Mouse (Mus musculus) hindbrain, embryonic 11.5 days (tissue): ENCODE data around the gene Fam149a. TPM values are rescaled to one million over a fixed set of nuclear protein-coding genes. Genes with fewer than 3 reads are reported as not detected.

Source experiments
- ATAC-seq: fragments of 200-750 bp; cut with Nextera tagmentation; 2 replicates; pipeline ENCODE4 v1.8.0; 2017; ENCODE audit warnings: mild to moderate bottlenecking, moderate TSS enrichment, moderate library complexity; ENCODE audit not compliant: low FRiP score
- DNase-seq: peaks from one replicate; pipeline ENCODE4 v3.0.0-alpha.2; 2015; ENCODE audit warnings: low spot score
- H3K27ac ChIP-seq: fragments of 300-500 bp; sonication (generic); 2 replicates; pipeline ENCODE4 v1.5.1; 2014; ENCODE audit warnings: mild to moderate bottlenecking, low read depth, low read length
- H3K27me3 ChIP-seq: fragments of 300-500 bp; sonication (generic); 2 replicates; pipeline ENCODE4 v1.6.1; 2014; ENCODE audit warnings: mild to moderate bottlenecking, low read length, moderate library complexity, mixed read lengths; ENCODE audit not compliant: control insufficient read depth, insufficient read depth
- H3K36me3 ChIP-seq: fragments of 300-500 bp; sonication (generic); 2 replicates; pipeline ENCODE4 v1.6.1; 2014; ENCODE audit warnings: mild to moderate bottlenecking, low read length, moderate library complexity, mixed read lengths; ENCODE audit not compliant: control insufficient read depth, insufficient read depth
- H3K4me1 ChIP-seq: fragments of 300-500 bp; sonication (generic); replicated peaks from 2 replicates; pipeline ENCODE4 v1.6.1; 2014; ENCODE audit warnings: low read length, mixed read lengths; ENCODE audit not compliant: control insufficient read depth, insufficient read depth
- H3K4me2 ChIP-seq: fragments of 300-500 bp; sonication (generic); replicated peaks from 2 replicates; pipeline ENCODE4 v1.6.1; 2014; ENCODE audit warnings: mild to moderate bottlenecking, low read depth, low read length
- H3K4me3 ChIP-seq: fragments of 300-500 bp; sonication (generic); 2 replicates; pipeline ENCODE4 v1.5.1; 2014; ENCODE audit warnings: low read depth, low read length
- H3K9ac ChIP-seq: fragments of 300-500 bp; sonication (generic); 2 replicates; pipeline ENCODE4 v1.6.1; 2014; ENCODE audit warnings: low read depth, low read length
- H3K9me3 ChIP-seq: fragments of 300-500 bp; sonication (generic); 2 replicates; pipeline ENCODE4 v1.6.1; 2016; ENCODE audit warnings: low read length; ENCODE audit not compliant: control insufficient read depth
- WGBS: fragments of 180-500 bp; shearing (Covaris S2); extraction: QIAGEN DNeasy Blood & Tissue Kit; methylation state at CpG from one replicate; pipeline ENCODE4 v1.1.7; 2014; 5-methylcytosine and 5-hydroxymethylcytosine counted together
- polyA plus RNA-seq: library from polyadenylated mRNA; unstranded; fragments of >200 nt; fragmentation: Nextera tagmentation; extraction: Ambion mirVana; gene quantifications from 2 replicates; pipeline ENCODE4 v1.2.1, GENCODE M21; 2014

Fam149a gene
- polyA plus RNA-seq, 1 experiment from 2014 or later = 10.5 TPM

GRCm38 (mm10) chr8:45321365-45321764, 60.7 kb downstream of the Fam149a start:
- ATAC-seq = no peak

GRCm38 (mm10) chr8:45320930-45321329, 61.2 kb downstream of the Fam149a start:
- Histone ChIP-seq H3K9me3 (no peaks in the 10 kb centered on the region), H3K4me1 (no peaks in the 10 kb centered on the region), H3K27ac (no peak overlapping the region), H3K4me2 (no peak overlapping the region), H3K27me3 (no peaks in the 10 kb centered on the region), H3K36me3 (no peaks in the 10 kb centered on the region), H3K4me3 (no peak overlapping the region), H3K9ac (no peak overlapping the region)
- ATAC-seq = no peak
- no peak for DNase-seq
- 83% methylated on average over 1 of the region's 1 CpGs for WGBS

More at GRCm38 (mm10) chr8:45321365-45321764, 60.7 kb downstream of the Fam149a start:
- Histone ChIP-seq H3K9ac (no peak overlapping the region), H3K4me3 (no peak overlapping the region), H3K36me3 (no peaks in the 10 kb centered on the region), H3K4me1 (no peaks in the 10 kb centered on the region), H3K9me3 (no peaks in the 10 kb centered on the region), H3K4me2 (no peak overlapping the region), H3K27ac (no peak overlapping the region), H3K27me3 (no peaks in the 10 kb centered on the region)
- WGBS = 84% methylated on average over 2 of the region's 2 CpGs
- no peak for DNase-seq

DNA sequence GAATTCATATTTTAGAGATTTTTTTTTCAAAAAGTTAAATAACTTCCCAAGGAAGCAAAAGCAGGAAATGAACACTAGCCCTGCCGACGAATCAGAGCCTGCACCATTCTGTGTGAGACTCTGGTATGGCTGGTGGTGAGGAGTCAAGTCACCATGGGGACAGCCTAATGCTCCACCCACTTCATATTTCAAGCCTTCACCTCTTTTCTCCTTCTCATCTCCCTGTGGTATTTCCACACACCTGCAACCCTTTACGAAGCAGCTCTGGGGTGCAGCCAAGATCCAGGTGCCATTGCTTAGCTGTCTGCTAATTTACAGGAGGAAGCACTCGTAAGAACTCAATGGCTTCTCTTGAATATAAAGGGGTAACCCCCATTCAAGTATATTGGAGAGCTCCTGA, 71.1 kb downstream of the Fam149a start:
- no peak for DNase-seq
- H3K27me3 ChIP-seq = no peaks in the 10 kb centered on the region
- no peak overlapping the region for H3K4me3 ChIP-seq
- no peaks in the 10 kb centered on the region for H3K36me3 ChIP-seq
- no peak for ATAC-seq
- no peak overlapping the region for H3K4me2 ChIP-seq
- H3K27ac ChIP-seq = no peak overlapping the region
- whole genome bisulfite sequencing = 90% methylated on average over 4 of the region's 4 CpGs
- H3K9ac ChIP-seq = no peak overlapping the region
- H3K4me1 ChIP-seq = no peaks in the 10 kb centered on the region
- no peaks in the 10 kb centered on the region for H3K9me3 ChIP-seq

DNA sequence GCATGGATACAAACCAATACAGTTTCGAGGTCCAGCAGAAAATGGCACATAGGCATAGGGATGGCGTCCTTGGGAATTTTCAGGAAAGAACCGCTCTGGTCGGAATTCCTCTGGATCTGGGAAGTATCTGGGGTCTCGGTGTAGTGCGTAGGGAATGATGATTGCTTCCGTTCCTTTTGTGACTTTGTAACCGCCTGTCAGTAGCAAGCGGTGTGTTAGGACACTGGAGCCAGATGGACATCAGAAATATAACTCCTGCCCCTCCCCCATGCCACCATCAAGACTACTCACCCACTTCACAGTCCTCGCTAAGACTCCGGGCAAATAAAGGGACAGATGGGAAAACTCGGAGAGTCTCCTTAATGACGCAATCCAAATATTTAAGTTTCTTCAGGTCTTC, 73.7 kb downstream of the Fam149a start, which contains the start of gene Gm45753:
Gene Gm45753 (minus strand): TSS at position 101 of the 400 bp plus-strand sequence.
- H3K9me3 ChIP-seq = no peaks in the 10 kb centered on the region
- no peaks in the 10 kb centered on the region for H3K36me3 ChIP-seq
- ATAC-seq (no peak), DNase-seq (no peak)
- no peak within 1 kb of the TSS for H3K27ac ChIP-seq
- no peaks in the 10 kb centered on the region for H3K27me3 ChIP-seq
- no peak within 1 kb of the TSS for H3K9ac ChIP-seq
- H3K4me1 ChIP-seq = no peaks in the 10 kb centered on the region
- H3K4me2 ChIP-seq = no peak within 1 kb of the TSS
- WGBS = 92% methylated on average over 13 of the region's 13 CpGs
- H3K4me3 ChIP-seq = no peak within 1 kb of the TSS

DNA sequence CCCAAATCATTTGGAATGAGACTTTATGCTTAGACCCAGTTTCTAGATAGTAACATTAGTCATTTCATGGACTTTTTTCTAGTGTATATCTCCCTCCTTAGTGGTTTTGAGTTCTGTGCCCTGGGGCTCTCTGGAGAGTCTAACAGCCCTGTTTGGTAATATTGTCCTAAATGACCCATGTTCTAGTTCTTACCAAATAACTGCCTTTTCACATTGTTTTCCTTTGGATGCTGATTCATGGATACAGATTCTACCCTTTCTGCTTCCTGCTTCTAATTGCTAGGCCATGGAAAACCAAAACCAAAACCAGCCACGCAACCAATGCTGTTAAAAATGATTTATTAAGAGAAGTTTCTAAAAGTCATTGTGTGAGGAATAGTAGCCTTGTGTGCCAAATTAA, 76.6 kb downstream of the Fam149a start:
- DNase-seq = no peak
- H3K9me3 ChIP-seq = no peaks in the 10 kb centered on the region
- no peak for ATAC-seq
- H3K36me3 ChIP-seq = no peaks in the 10 kb centered on the region
- 86% methylated on average over 1 of the region's 1 CpGs for WGBS
- no peaks in the 10 kb centered on the region for H3K4me1 ChIP-seq
- no peak overlapping the region for H3K4me3 ChIP-seq
- no peak overlapping the region for H3K4me2 ChIP-seq
- H3K27me3 ChIP-seq = no peaks in the 10 kb centered on the region
- H3K9ac ChIP-seq = no peak overlapping the region
- no peak overlapping the region for H3K27ac ChIP-seq

DNA sequence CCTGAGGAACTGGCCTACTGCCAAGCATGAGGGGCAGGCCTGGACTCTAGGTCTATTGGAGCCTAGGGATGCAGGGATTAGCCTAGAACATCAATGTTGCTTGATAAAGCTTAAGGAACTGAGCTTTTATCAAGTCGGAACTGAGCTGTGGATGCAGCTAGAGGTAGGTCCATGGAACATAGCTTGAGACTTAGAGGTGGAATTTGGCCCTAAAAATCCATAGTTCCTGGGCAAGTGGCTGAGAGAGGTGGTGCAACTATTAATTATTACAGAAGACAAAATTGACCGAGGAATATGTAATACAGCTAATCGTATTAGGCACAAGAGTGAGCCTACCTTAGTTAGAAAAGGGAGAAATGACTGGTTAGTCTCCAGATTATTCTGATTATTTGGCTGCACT, 77.7 kb downstream of the Fam149a start:
- H3K9me3 ChIP-seq = no peaks in the 10 kb centered on the region
- no peak overlapping the region for H3K9ac ChIP-seq
- H3K4me3 ChIP-seq = no peak overlapping the region
- no peak for DNase-seq
- H3K27ac ChIP-seq = no peak overlapping the region
- 92% methylated on average over 3 of the region's 3 CpGs for WGBS
- no peak overlapping the region for H3K4me2 ChIP-seq
- no peaks in the 10 kb centered on the region for H3K27me3 ChIP-seq
- no peak for ATAC-seq
- no peaks in the 10 kb centered on the region for H3K4me1 ChIP-seq
- no peaks in the 10 kb centered on the region for H3K36me3 ChIP-seq

GRCm38 (mm10) chr8:45302390-45302789, 79.7 kb downstream of the Fam149a start:
- ATAC-seq (no peak), DNase-seq (no peak)
- H3K36me3 ChIP-seq = no peaks in the 10 kb centered on the region
- WGBS = 78% methylated on average over 8 of the region's 8 CpGs
- H3K4me3 ChIP-seq = no peak overlapping the region
- H3K27me3 ChIP-seq = no peaks in the 10 kb centered on the region
- no peak overlapping the region for H3K27ac ChIP-seq
- H3K9ac ChIP-seq = no peak overlapping the region
- no peak overlapping the region for H3K4me2 ChIP-seq
- no peaks in the 10 kb centered on the region for H3K4me1 ChIP-seq
- no peaks in the 10 kb centered on the region for H3K9me3 ChIP-seq

DNA sequence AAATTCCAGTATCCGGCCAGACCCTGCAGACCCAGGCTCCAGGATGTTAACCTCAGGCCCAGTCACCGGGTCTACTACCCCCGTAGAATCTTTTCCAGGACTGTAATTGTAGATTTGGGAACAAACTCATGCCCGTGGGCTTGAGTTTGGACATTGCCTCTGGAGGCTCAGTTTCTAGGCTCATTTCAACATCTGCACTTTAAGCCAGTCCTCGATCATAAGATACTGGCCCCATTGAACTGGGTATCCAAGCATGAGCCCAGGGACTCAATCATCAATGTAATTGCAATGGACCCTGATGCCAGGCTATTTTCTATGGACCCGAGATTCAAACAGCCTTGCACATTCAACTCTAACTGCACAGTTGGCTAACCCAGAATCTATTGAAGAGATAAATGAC, 86.8 kb downstream of the Fam149a start:
- Histone ChIP-seq H3K9ac (no peak overlapping the region), H3K4me3 (no peak overlapping the region), H3K27ac (no peak overlapping the region), H3K36me3 (no peaks in the 10 kb centered on the region), H3K4me2 (no peak overlapping the region), H3K4me1 (no peaks in the 10 kb centered on the region), H3K9me3 (no peaks in the 10 kb centered on the region), H3K27me3 (no peaks in the 10 kb centered on the region)
- ATAC-seq (no peak), DNase-seq (no peak)
- WGBS = 89% methylated on average over 6 of the region's 6 CpGs

GRCm38 (mm10) chr8:45294687-45295086, 87.4 kb downstream of the Fam149a start, which contains the start of gene Klkb1:
TSS of gene Klkb1 (minus strand) at chr8:45294859.
- H3K9me3 ChIP-seq = no peaks in the 10 kb centered on the region
- ATAC-seq = no peak
- H3K27ac ChIP-seq = no peak within 1 kb of the TSS

More at GRCm38 (mm10) chr8:45294687-45295086, 87.4 kb downstream of the Fam149a start, which contains the start of gene Klkb1:
- DNase-seq = no peak
- no peaks in the 10 kb centered on the region for H3K27me3 ChIP-seq
- no peaks in the 10 kb centered on the region for H3K4me1 ChIP-seq
- H3K9ac ChIP-seq = no peak within 1 kb of the TSS
- no peaks in the 10 kb centered on the region for H3K36me3 ChIP-seq
- H3K4me3 ChIP-seq = no peak within 1 kb of the TSS
- H3K4me2 ChIP-seq = no peak within 1 kb of the TSS
- WGBS = 90% methylated on average over 7 of the region's 7 CpGs
